Mouse (Mus musculus): ENCODE measurements around the gene Lmna. TPM values are rescaled to one million over a fixed set of nuclear protein-coding genes. Genes with fewer than 3 reads are reported as not detected.

Lmna gene
- polyA plus RNA-seq, 1 experiment = 138 TPM

DNA sequence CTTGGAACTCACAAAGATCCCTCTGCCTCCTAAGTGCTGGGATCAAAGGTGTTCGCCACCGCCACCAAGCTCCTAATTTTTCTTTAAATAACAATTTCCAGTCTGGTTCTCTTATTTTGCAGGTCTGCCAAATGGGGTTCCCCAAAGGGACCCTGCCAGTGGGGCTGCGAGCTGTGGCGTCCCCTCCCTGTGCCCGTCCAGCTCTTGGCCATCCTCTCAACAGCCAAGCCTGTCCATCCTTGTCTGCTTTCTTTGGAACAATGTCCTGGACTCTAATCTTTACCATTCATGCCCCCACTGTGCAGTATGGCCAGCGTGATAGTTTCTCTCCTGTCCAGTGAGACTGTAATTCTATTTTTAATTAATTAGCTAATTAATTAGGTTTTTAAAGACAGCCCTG lies 11.4 kb upstream of the Lmna start:
- DNase-seq (ENCODE audit: low read depth) = no peak

DNA sequence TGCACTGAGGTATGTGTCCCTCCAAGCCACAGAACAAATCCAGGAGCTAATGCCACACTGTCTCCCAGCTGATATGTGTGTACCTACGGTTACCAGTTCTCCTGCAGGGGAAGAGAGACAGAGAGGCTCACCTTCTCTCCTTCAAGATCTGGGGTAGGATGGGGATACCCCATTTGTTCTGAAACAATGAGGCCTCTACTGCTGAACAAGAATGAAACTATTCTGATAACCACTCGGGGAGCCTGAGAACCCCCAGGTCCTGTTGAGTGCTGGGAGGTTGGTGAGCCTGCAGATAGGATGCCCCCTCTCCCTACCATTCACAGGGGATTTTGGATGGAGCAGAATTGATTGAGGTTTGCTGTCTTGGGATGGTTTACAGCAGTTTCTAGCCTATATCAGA lies 10.3 kb upstream of the Lmna start:
- DNase-seq (ENCODE audit: low read depth) = no peak

GRCm38 (mm10) chr3:88518411-88518810 lies 8.7 kb upstream of the Lmna start:
- DNase-seq (ENCODE audit: low read depth) = no peak

GRCm38 (mm10) chr3:88516407-88516806 lies 6.7 kb upstream of the Lmna start:
- no peak for DNase-seq (ENCODE audit: low read depth)

GRCm38 (mm10) chr3:88515095-88515386 lies 5.3 kb upstream of the Lmna start:
- no peak for DNase-seq (ENCODE audit: low read depth)

DNA sequence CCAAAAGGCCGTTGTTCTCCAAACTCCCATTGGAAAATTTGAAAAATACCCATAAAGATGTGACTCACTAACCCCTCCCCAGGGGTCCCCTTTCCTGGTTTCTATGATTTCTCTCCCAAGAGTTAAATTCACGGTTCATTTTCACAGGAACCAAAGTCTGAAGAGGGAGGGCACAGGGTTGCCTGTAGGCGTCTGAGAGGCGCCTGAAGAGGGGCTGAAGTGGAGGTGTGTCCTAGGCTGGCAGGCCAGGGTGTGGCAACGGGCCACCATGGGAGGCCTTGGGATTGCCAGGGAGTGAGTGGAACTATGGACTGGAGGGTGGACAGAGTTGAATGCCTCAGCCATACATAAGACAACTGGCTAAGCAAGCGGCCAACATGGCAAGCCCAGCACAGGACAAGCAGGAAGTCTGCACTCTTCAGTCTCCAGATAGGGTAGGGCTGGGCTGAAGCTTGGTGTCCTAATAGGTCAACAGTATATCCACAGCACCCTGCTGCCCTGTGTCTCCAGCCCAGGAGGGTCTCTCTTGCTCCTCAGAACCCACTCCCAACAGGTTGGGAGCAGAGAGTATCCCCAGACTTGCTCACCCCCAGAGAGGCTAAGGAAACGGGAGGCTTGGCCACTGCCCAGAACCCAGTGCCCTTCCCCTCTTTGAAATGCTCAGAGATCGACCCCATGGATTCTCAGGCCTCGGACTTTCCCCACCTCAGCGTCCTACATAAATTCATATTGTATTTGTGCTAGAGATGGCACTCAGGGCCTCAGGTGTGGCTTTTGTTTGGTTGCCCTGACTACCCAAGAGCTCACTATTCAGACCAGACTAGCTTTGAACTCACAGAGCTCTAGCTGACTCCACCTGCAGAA lies 4.7 kb upstream of the Lmna start:
- no peak for DNase-seq (ENCODE audit: low read depth)

GRCm38 (mm10) chr3:88513546-88514115 lies 3.9 kb upstream of the Lmna start:
- DNase-seq (ENCODE audit: low read depth) = no peak

DNA sequence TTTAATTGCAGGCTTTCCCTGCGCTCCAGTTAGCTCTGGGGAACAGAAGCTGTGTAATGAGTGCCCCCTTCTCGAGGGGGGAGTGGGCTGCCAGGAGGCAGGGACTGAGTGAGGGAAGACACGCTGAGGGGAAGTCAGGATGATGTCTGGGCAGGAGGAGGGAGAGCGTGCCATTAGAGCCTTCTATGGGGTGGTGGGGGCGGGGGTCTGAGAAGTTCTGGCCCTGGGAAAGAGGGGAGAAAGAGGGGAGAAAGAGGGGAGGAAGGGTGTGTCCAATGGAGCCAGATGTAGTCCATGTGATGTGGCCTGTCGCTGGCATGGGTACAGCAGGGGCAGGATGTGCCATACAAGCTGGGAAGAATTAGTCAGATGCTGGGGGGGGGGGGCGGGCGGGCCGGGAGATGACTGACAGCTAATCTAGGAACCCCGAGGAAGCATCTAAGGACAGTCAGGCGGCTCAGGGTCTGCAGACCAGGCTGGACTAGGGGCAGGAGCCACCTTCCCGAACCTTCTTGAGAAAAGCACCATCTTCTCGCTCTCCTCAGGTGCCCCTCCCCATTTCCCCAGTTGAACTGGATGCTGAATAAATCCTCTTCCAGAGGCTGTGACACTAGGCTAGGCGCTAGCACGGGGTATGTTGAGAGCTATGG lies 3.3 kb upstream of the Lmna start:
- DNase-seq (ENCODE audit: low read depth) = no peak

DNA sequence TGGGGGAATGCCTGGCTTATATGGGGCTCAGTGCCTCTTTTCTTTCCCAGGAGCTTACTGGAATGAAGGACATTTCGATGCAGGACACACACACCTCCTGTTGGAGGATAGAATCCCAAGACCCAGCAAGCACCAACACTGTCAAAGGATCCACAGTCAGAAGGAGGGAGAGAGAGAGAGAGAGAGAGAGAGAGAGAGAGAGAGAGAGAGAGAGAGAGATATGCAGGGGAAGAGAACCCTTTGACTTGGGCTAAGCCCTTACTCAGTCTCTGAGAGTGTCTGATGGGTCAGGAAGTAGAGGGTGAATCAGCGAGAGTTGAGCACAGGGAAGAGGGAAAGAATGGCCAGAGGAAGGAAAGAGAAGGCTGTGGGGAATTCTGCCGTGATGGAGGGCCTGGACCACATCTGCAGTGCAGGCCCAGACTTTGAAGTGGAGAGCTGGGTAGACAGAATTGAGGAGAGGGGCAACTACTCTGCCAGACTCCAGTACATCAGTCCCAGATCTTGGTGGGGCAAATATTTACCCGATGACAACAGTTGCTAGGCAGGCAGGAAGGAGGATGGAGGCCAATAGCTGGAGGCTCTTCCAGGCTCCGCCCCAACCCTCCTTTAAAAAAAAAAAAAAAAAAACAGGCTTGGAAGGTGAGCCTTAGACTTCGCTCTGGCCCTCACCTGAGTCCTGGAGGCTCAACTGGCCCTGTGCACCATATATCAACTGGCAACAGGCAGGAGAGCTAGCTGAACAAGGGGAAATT lies 2.6 kb upstream of the Lmna start:
- DNase-seq (ENCODE audit: low read depth) = no peak

- DNase-seq (ENCODE audit: low read depth) = no peak
These were observed 1.8 kb upstream of the Lmna start for GRCm38 (mm10) chr3:88511559-88511958.

DNA sequence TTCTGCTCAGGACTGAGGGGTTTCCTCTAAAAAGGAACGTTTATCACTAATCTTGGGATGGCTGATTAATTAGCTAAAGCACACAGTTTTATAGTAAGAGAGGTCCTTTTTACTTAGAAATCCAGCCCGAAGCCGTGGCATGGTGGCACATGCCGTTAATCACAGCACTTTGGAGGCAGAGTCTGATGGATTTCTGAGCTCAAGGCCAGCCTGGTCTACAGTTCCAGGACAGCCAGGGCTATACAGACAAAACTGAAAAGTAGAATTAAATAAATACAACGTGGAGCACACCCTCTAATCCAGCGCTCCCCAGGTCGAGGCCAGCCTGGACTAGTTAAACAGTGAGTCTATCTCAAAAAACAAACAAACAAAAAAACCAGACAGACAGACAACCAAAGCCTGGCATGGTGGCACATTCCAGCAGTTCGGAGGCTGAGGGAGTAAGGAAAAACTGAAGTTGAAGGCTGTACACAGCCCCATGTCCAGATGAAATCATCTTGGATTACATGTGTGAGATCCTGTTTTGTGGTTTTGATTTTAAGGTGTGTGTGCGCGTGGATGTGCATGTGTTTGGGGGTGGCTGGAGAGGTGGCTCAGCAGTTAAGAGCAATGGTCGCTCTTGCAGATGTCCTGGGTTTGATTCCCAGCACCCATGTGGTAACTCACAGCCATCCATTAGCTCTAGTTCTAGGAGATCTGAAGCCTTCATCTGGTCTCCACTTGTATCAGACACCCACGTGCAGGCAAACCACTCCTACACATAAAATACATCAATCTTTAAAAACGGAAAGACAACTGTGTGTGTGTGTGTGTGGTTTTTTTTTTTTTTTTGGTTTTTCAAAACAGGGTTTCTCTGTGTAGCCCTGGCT lies 899 bp upstream of the Lmna start:
- DNase-seq (ENCODE audit: low read depth) = no peak

- no peak for DNase-seq (ENCODE audit: low read depth)
These were observed 506 bp downstream of the Lmna start for GRCm38 (mm10) chr3:88509250-88509649.

GRCm38 (mm10) chr3:88505765-88506164 lies 4.0 kb downstream of the Lmna start:
- DNase-seq (ENCODE audit: low read depth) = no peak

DNA sequence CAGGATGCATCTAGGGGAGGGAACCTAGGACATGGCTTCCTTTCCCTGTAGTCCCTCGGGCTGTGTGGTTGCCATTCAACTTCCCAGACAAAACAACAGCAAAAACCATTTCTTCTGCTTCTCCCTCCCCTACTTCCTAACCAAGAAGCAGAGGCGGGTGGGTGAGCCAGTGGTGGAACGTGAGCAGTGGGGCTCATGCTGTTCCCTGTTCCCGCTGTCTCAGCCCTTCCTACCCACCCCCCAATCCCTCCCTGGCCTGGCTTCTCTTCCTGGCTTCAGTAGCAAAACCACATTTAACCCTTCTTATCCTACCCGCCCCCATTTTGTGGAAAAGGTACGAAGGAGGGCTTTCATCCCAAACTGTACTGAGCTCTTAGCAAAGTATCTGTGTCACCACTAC lies 4.7 kb downstream of the Lmna start:
- DNase-seq (ENCODE audit: low read depth) = no peak

DNA sequence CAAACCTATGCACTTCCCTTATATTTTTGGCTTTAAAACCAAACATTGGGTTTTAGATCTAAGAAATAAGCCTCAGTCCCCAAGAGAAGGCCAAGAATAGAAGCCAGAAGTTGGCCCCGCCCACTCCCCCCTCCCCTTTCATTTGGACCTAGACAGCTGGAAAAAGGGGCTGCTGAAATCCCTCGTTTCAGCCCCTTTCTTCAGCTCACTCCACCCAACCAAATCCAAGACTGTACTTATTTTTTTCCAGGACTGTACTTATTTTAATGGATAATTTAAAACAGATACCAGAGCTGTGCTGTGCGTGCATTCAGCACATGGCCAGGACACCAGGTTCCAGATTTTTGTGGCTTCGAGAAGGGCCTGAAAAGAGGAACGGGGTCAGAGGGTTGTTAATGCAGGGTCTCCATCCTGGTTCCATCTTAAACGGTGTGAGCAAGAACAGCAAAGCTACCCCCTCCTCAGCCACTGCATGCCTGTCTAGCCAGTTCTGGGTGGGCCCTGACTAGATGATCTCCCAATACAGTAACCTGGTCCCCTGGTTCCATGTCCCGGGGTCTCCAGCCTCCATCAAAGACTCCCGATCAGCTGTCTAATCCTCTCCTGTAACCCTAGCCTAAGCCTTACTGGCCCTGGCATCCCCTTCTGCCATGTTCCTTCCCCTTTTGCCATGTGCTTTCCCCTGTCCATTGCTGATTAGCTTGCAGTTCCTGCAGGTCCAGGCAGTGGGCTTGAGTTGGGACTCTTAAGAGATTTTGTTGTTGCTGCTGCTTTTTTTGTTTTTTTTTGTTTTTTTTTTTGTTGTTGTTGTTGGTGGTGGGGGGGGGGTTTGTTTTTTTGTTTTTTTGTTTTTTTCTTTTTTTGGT lies 5.6 kb downstream of the Lmna start:
- DNase-seq (ENCODE audit: low read depth) = no peak

- DNase-seq (ENCODE audit: low read depth) = no peak
These were observed 6.3 kb downstream of the Lmna start for GRCm38 (mm10) chr3:88503505-88503863.

DNA sequence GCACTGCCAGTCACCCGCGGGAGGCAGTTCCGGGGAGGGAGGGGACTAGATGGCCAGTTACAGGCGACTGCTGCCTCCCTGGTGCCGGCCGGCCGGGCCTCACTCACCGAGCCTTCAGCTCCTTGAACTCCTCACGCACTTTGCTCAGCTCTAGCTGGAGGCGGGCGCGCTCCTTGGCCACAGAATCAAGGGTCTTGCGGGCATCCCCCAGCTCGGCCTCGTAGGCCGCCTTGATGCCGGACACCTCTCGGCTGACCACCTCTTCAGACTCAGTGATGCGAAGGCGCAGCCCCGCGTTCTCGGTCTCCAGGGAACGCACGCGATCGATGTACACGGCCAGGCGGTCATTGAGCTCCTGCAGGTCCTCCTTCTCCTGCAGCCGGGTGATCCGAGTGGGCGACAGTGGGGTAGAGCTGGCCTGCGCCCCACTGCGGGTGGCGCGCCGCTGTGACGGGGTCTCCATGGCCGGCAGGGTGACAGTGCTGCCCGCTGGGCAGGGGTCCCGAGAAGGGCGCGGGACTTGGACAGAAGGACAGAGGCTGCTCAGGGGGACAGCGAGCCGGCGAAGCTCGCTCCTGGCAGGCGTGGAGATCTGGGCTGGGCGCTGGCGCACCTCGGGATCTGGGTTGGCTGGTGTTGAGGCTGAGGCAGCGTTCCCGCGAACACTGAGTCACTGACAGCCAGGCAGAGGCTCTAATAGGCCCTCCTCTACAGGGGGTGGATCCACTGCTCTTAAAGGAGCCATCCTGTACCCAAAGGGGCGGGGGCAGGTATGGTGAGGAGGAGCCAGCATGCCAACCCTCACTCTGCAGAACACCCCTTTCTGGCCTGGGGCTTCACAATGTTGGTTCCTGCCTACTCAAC lies 6.9 kb downstream of the Lmna start:
- no peak for DNase-seq (ENCODE audit: low read depth)

DNA sequence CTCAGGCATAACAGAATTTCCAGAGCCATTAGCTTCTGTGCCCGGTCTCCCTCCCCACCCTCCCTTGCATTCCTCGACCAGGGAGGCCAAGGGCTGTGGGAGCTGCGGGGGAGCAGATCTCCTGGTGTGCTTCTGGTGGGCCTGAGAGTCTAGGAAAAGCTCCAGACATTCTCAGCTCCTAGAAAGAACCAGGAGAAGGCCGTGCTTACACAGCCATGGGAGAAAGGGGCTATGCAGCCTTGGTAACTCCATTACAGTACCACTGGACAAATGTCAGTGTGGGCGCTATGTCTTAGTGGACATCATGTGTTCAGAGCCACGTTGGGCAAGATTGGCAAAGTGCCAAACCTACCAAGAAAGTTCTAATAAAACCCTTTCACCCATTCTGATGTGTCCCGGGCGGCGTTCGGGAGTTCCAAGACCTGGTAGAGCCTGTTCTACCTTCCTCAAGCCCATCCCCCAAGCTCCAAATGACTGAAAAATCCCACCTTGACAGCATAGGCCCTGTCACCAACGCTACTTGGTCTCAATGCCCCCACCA lies 7.7 kb downstream of the Lmna start:
- DNase-seq (ENCODE audit: low read depth) = no peak

- DNase-seq (ENCODE audit: low read depth) = no peak
These were observed 8.3 kb downstream of the Lmna start for GRCm38 (mm10) chr3:88501366-88502030.

Measured in gonadal fat pad, adult 2 months (tissue).